Mouse (Mus musculus) stomach, embryonic 16.5 days (tissue): Measurements from ENCODE around the gene Limk1. TPM values are rescaled to one million over a fixed set of nuclear protein-coding genes. Genes with fewer than 3 reads are reported as not detected.

Source experiments
- ATAC-seq: fragments of 200-750 bp; cut with Nextera tagmentation; 2 replicates; pipeline ENCODE4 v1.8.0; 2017; ENCODE audit warnings: moderate number of reproducible peaks, moderate TSS enrichment; ENCODE audit not compliant: insufficient read depth, low FRiP score
- H3K27ac ChIP-seq: fragments of 300-500 bp; sonication (generic); 2 replicates; pipeline ENCODE4 v1.5.1; 2014; ENCODE audit warnings: low read length
- H3K27me3 ChIP-seq: fragments of 300-500 bp; sonication (generic); 2 replicates; pipeline ENCODE4 v1.6.1; 2014; ENCODE audit warnings: low read length, control low read depth, mixed read lengths; ENCODE audit not compliant: control insufficient read depth, insufficient read depth
- H3K36me3 ChIP-seq: fragments of 300-500 bp; sonication (generic); 2 replicates; pipeline ENCODE4 v1.6.1; 2014; ENCODE audit warnings: low read length; ENCODE audit not compliant: control insufficient read depth, insufficient read depth
- H3K4me1 ChIP-seq: fragments of 300-500 bp; sonication (generic); 2 replicates; pipeline ENCODE4 v1.6.1; 2014; ENCODE audit warnings: low read length, control low read depth, mixed read lengths; ENCODE audit not compliant: control insufficient read depth, insufficient read depth
- H3K4me2 ChIP-seq: fragments of 300-500 bp; sonication (generic); 2 replicates; pipeline ENCODE4 v1.6.1; 2014; ENCODE audit warnings: low read depth, low read length, mixed read lengths
- H3K4me3 ChIP-seq: fragments of 300-500 bp; sonication (generic); replicated peaks from 2 replicates; pipeline ENCODE4 v1.5.1; 2014; ENCODE audit warnings: mild to moderate bottlenecking, low read length
- H3K9ac ChIP-seq: fragments of 300-500 bp; sonication (generic); 2 replicates; pipeline ENCODE4 v1.6.1; 2014; ENCODE audit warnings: low read length
- H3K9me3 ChIP-seq: fragments of 300-500 bp; sonication (generic); replicated peaks from 2 replicates; pipeline ENCODE4 v1.6.1; 2016; ENCODE audit warnings: low read length, control low read depth; ENCODE audit not compliant: control insufficient read depth
- WGBS: fragments of 180-500 bp; shearing (Covaris S2); extraction: QIAGEN DNeasy Blood & Tissue Kit; methylation state at CpG from one replicate; pipeline ENCODE4 v1.1.7; 2014; 5-methylcytosine and 5-hydroxymethylcytosine counted together
- polyA plus RNA-seq: library from polyadenylated mRNA; unstranded; fragments of >200 nt; fragmentation: Nextera tagmentation; extraction: Ambion mirVana; gene quantifications from 2 replicates; pipeline ENCODE4 v1.2.1, GENCODE M21; 2015

The Limk1 gene
- polyA plus RNA-seq, 1 experiment from 2014 or later, result 3.7 TPM

DNA sequence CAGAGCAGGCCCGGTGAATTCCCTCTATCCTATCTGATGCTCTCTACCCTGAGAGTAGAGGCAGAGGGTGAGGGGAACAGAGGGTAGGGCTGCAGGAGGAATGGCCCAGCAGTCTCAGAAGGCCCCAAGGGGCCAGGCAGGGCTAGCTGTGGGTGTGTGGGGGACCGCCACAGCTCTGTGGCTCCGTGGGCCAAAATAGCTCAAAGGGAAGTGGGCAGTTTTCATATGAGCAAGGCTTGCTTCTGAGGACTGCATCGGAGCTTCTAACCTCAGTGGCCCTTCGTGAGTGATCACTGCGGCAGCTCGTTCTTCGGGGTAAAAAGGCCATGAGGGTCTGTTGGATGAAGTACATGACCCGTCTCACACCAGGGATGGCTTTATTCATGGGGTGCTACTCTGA, 74.7 kb downstream of the Limk1 start:
- H3K4me3 ChIP-seq, result no peak overlapping the region
- no peak overlapping the region for H3K27ac ChIP-seq
- WGBS, result 72% methylated on average over 9 of the region's 9 CpGs
- H3K9ac ChIP-seq, result no peak overlapping the region
- H3K4me2 ChIP-seq, result no peak overlapping the region
- H3K27me3 ChIP-seq, result no peaks in the 10 kb centered on the region
- peaks cover 2% of the 10 kb centered on the region for H3K36me3 ChIP-seq
- H3K9me3 ChIP-seq, result no peaks in the 10 kb centered on the region
- ATAC-seq, result no peak
- H3K4me1 ChIP-seq, result no peaks in the 10 kb centered on the region

DNA sequence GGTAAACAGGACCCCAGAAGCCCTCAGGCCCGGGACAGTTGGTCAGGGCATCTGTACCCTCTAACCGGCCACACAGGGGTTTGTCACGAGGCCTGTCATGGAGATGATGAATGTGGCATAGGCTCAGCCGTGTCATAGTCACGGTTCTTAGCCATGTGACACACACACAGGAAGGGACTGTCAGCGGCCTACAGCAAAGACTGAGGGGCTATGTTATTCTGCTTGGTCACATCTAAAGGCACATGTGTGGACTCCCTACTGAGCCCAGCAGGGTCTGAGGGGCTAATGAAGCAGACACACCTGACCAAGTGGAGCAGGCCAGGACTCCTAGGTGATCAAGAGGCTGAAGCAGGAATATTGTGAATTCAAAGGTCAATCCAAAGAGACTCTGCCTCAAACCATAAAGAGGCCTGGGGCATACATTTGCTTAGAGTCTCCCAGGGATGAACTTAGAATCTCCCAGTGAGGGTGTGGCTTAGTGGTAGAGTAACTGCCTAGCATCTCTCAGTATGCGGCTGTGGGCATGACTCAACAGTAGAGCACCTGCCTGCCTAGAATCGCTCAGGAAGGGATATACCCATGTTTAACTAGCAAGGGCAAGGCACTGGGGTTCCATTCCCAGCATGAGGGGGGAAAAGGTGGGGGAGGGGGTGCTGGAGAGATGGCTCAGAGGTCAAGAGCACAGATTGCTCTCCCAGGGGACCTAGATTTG, 76.4 kb downstream of the Limk1 start:
- Histone ChIP-seq H3K9ac (no peak overlapping the region), H3K27ac (no peak overlapping the region), H3K9me3 (no peaks in the 10 kb centered on the region), H3K4me1 (no peaks in the 10 kb centered on the region), H3K4me3 (no peak overlapping the region), H3K36me3 (no peaks in the 10 kb centered on the region), H3K4me2 (no peak overlapping the region), H3K27me3 (no peaks in the 10 kb centered on the region)
- no peak for ATAC-seq
- WGBS, result 32% methylated on average over 8 of the region's 8 CpGs

DNA sequence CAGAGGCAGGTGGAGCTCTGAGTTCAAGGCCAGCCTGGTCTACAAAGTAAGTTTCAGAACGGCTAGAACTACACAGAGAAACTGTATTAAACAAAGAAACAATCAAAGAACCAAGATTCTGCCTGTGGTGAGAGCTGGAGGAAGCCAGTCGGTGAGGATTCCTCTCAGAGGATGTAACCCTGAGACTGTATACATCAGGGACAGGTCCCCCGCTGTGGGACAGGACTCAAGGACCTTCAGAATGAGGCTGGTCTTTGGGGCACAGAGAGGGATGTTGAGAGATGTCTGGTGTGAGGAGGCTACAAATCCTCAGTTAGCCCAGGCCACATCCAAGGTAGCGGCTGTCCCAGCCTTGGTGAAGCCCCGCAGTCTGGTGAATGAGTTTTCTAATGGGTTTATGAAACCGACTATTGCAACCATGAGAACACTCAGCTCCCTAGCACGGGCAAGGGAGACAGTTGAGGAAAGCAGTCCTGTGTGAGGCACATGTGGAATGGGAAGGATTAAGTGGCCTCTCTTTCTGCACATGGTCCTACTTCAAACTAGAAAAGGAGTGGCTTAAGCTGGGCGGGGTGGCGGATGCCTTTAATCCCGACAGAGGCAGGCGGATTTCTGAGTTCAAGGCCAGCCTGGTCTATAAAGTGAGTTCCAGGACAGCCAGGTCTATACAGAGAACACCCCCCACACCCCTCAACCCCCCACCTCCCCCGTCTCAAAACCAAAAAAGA, 78.3 kb downstream of the Limk1 start:
- no peaks in the 10 kb centered on the region for H3K4me1 ChIP-seq
- H3K9ac ChIP-seq, result no peak overlapping the region
- H3K27me3 ChIP-seq, result no peaks in the 10 kb centered on the region
- no peak overlapping the region for H3K4me2 ChIP-seq
- no peaks in the 10 kb centered on the region for H3K36me3 ChIP-seq
- WGBS, result 83% methylated on average over 12 of the region's 12 CpGs
- no peak overlapping the region for H3K4me3 ChIP-seq
- no peak overlapping the region for H3K27ac ChIP-seq
- no peak for ATAC-seq
- H3K9me3 ChIP-seq, result no peaks in the 10 kb centered on the region

DNA sequence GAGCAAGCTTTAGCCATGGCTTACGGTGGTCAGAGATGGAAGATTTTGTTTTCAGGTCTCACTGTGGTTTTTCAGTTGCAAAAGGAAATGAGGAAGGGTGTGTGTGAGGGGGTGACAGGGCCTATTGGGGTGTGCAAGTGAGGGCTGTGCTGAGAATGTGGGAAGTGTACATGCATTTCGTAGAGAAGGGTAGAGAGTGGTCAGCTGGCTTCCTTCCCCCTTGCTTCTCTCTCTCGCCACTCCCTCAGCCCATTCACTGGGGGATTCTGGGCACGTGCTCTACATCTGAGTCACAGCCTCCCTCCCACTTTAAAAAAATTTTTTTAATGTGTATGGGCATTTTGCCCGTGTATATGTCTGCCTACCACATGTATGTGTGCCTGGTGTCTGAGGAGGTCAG, 81.3 kb downstream of the Limk1 start:
- Histone ChIP-seq H3K4me2 (0 out of 2 replicates have a peak overlapping the region, but pooled peaks have one; percentile 3), H3K27me3 (no peaks in the 10 kb centered on the region), H3K36me3 (no peaks in the 10 kb centered on the region), H3K9ac (no peak overlapping the region), H3K4me3 (no peak overlapping the region), H3K4me1 (no peaks in the 10 kb centered on the region), H3K9me3 (no peaks in the 10 kb centered on the region), H3K27ac (no peak overlapping the region)
- 0 out of 2 replicates have a peak, but pooled peaks have one; percentile 44 for ATAC-seq
- 51% methylated on average over 5 of the region's 5 CpGs for WGBS

DNA sequence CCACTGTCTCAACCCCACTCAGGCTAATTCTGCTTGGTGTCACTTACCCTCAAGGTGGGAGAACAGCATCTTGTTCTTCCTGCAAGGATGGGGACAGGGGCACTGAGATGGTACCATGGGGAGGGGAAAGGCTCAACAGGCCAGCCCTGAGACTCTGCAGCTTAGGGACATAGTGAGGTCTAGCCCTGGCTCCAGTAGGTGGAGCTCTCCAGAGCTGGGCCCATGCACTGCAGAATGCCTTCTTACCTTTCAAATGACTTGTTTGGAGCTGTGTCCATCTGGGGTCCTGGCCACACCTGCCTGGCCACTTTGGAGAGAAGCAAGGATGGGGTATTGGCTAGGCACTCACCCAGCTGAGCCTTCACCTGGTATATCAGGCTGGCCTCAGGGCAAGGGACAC, 82.1 kb downstream of the Limk1 start:
- Histone ChIP-seq H3K27me3 (no peaks in the 10 kb centered on the region), H3K4me1 (no peaks in the 10 kb centered on the region), H3K36me3 (no peaks in the 10 kb centered on the region), H3K9me3 (no peaks in the 10 kb centered on the region), H3K9ac (no peak overlapping the region), H3K4me2 (no peak overlapping the region), H3K4me3 (no peak overlapping the region), H3K27ac (no peak overlapping the region)
- no peak for ATAC-seq

Other genes starting within 250 kb of the Limk1 start
- gene Gtf2ird1, start 231.9 kb downstream of the Limk1 start, polyA plus RNA-seq, result 70.5 and 75.0 TPM in 2 replicates
- gene Clip2, start 136.2 kb downstream of the Limk1 start, polyA plus RNA-seq, result 2.9 and 3.5 TPM in 2 replicates
- 0.10 TPM in 1 of 2 replicates, not detected in the other for gene Syna, start 128.4 kb downstream of the Limk1 start, polyA plus RNA-seq
- gene Rfc2, start 107.2 kb downstream of the Limk1 start, polyA plus RNA-seq, result 197 and 214 TPM in 2 replicates
- 3.4 and 3.5 TPM in 2 replicates for gene Lat2, start 73.6 kb downstream of the Limk1 start, polyA plus RNA-seq
- gene Eif4h, start 49.1 kb downstream of the Limk1 start, polyA plus RNA-seq, result 378 and 395 TPM in 2 replicates
- 93.7 and 97.0 TPM in 2 replicates for gene Eln, start 58.7 kb upstream of the Limk1 start, polyA plus RNA-seq
- gene Tmem270, start 218.1 kb upstream of the Limk1 start, polyA plus RNA-seq, result not detected in 2 replicates
- 8.6 and 13.5 TPM in 2 replicates for gene Cldn13, start 226.9 kb upstream of the Limk1 start, polyA plus RNA-seq
- 14.1 and 14.8 TPM in 2 replicates for gene Mettl27, start 243.8 kb upstream of the Limk1 start, polyA plus RNA-seq